Mouse (Mus musculus) neural tube, embryonic 12.5 days (tissue): ENCODE data around the gene Cyb5b. TPM values are rescaled to one million over a fixed set of nuclear protein-coding genes. Genes with fewer than 3 reads are reported as not detected.

Experiments used
- ATAC-seq: fragments of 200-750 bp; cut with Nextera tagmentation; 2 replicates; pipeline ENCODE4 v1.8.0; 2017; ENCODE audit warnings: low read depth, mild to moderate bottlenecking, moderate TSS enrichment, moderate library complexity; ENCODE audit not compliant: low FRiP score
- H3K27ac ChIP-seq: fragments of 300-500 bp; sonication (generic); 2 replicates; pipeline ENCODE4 v1.5.1; 2016
- H3K27me3 ChIP-seq: fragments of 300-500 bp; sonication (generic); replicated peaks from 2 replicates; pipeline ENCODE4 v1.6.1; 2016; ENCODE audit warnings: mild to moderate bottlenecking
- H3K36me3 ChIP-seq: fragments of 300-500 bp; sonication (generic); 2 replicates; pipeline ENCODE4 v1.6.1; 2016; ENCODE audit warnings: mild to moderate bottlenecking
- H3K4me1 ChIP-seq: fragments of 300-500 bp; sonication (generic); 2 replicates; pipeline ENCODE4 v1.6.1; 2016
- H3K4me2 ChIP-seq: fragments of 300-500 bp; sonication (generic); replicated peaks from 2 replicates; pipeline ENCODE4 v1.6.1; 2016; ENCODE audit warnings: mild to moderate bottlenecking
- H3K4me3 ChIP-seq: fragments of 300-500 bp; sonication (generic); 2 replicates; pipeline ENCODE4 v1.5.1; 2016
- H3K9ac ChIP-seq: fragments of 300-500 bp; sonication (generic); 2 replicates; pipeline ENCODE4 v1.6.1; 2016; ENCODE audit warnings: mild to moderate bottlenecking
- H3K9me3 ChIP-seq: fragments of 300-500 bp; sonication (generic); 2 replicates; pipeline ENCODE4 v1.6.1; 2016; ENCODE audit warnings: mild to moderate bottlenecking
- WGBS: fragments of 180-500 bp; shearing (Covaris S2); methylation state at CpG from one replicate; pipeline ENCODE4 v1.1.7; 2016; 5-methylcytosine and 5-hydroxymethylcytosine counted together
- polyA plus RNA-seq: library from polyadenylated mRNA; unstranded; fragments of >200 nt; fragmentation: Nextera tagmentation; extraction: Ambion mirVana; gene quantifications from 2 replicates; pipeline ENCODE4 v1.2.1, GENCODE M21; 2016

The Cyb5b gene
- polyA plus RNA-seq, 1 experiment from 2014 or later = 132 TPM

DNA sequence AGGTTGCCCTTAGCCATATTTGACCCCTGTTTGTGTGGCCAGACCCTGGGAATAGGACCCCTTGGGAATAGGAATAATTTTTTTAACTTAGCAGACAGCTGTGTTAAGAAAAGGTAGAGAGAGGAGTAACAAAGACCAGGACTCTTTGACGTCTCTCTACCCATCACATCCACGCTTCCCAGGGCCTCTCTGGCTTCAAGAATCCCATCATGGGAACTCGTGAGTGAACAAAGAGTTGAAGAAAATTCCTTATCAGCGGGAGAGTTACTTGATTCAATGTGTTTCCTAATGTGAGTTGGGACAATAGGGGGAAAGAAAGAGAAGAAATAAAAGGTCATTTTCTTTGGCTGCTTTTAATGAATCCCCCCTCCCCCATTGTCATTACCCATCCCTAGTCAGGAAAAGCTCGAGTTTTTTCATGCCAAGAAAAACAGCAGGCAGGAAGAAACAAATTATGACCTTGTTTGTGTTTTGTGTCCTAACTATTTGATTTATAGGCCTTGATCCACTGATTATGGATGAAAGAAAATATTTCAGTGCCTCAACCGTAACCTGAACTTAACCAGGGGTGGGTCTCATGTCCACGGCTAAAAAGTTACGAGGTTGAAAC lies 14.3 kb upstream of the Cyb5b start:
- H3K36me3 ChIP-seq = no peaks in the 10 kb centered on the region
- H3K4me1 ChIP-seq = peaks cover 7% of the 10 kb centered on the region; the same call in 1 of the 2 replicates
- H3K9me3 ChIP-seq = no peaks in the 10 kb centered on the region
- no peak overlapping the region for H3K9ac ChIP-seq
- ATAC-seq = no peak
- H3K4me2 ChIP-seq = no peak overlapping the region
- no peak overlapping the region for H3K4me3 ChIP-seq
- H3K27ac ChIP-seq = no peak overlapping the region
- H3K27me3 ChIP-seq = no peaks in the 10 kb centered on the region
- WGBS = 20% methylated on average over 8 of the region's 8 CpGs

DNA sequence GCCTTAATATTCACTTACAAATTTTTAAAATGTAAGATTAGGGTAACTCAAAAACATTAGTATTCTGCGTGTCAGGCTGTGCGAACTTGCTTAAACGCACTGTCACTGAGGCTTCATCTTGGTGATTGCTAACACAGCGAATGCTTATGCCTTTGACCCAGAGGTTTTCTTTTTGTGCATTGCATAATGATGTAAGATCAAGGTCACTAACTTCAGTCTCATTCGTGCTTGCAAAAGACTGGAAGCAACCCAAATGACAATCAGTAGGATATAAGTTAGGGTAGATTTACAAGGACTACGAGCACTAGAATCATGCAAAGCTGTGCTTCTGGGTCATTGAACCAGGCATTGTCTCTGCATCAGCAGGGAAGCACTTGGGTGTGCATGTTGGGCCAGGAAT lies 12.8 kb upstream of the Cyb5b start:
- 76% methylated on average over 6 of the region's 6 CpGs for WGBS

DNA sequence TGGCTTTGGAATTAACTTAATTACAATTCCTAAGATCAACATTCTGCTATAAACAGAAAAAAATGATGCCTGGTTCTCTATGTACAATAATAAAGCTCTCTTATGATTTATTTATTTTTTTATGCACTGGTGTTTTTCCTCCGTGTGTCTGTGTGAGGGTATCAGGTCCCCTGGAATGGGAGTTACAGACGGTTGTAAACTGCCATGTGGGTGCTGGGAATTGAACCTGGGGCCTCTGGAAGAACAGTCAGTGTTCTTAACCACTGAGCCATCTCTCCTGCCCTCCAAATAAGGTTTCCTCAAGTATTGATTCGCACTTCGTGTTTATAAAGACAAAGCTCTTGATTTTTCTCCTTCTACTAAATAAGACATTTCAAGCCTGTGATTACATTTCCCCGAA lies 12.1 kb upstream of the Cyb5b start:
- Histone ChIP-seq H3K4me1 (peaks cover 7% of the 10 kb centered on the region; the same call in 1 of the 2 replicates), H3K4me2 (no peak overlapping the region), H3K27ac (no peak overlapping the region), H3K4me3 (no peak overlapping the region), H3K27me3 (no peaks in the 10 kb centered on the region), H3K36me3 (no peaks in the 10 kb centered on the region), H3K9me3 (no peaks in the 10 kb centered on the region), H3K9ac (no peak overlapping the region)
- 94% methylated on average over 5 of the region's 5 CpGs for WGBS
- ATAC-seq = no peak

More for the DNA sequence above, 12.8 kb upstream of the Cyb5b start:
- H3K27me3 ChIP-seq = no peaks in the 10 kb centered on the region
- no peak overlapping the region for H3K4me3 ChIP-seq
- no peaks in the 10 kb centered on the region for H3K9me3 ChIP-seq
- no peak overlapping the region for H3K4me2 ChIP-seq
- H3K36me3 ChIP-seq = no peaks in the 10 kb centered on the region
- no peak for ATAC-seq
- H3K27ac ChIP-seq = no peak overlapping the region
- H3K4me1 ChIP-seq = peaks cover 7% of the 10 kb centered on the region; the same call in 1 of the 2 replicates
- no peak overlapping the region for H3K9ac ChIP-seq

DNA sequence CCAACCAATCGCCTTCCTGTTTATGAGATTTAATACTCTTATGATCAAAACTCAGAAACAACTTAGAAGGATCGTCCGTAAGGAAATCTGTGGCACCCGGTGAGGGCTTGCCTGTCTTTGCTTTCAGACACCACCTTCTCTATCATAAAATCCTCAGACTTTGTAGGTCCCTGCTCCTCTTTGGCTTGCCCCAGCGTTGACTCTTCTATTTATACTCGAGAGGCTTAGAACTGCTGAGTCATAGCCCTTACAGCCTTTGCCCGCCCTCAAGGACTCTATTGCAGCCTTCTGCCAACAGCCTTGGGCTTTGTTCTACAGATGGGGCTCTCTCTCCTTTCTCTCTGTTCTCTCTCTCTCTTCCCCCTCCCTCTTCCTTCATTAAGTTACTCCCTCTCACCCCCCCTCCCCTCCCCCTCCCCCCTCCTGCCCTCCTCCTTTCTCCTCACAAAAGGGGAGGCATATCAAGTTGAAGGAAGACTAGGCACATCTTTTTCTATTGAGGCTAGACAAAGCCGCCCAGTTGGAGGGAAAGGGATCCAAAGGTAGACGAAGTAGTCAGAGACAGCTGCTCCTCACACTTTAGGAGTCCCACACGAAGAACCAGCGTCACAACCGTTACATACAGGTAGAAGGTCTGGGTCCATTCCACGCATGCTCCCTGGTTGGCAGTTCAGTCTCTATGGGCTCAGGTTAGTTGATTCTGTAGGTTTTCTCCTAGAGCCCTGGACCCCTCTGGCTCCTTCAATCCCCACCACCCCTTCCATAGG lies 10.6 kb upstream of the Cyb5b start:
- no peak for ATAC-seq
- Histone ChIP-seq H3K4me2 (no peak overlapping the region), H3K27ac (no peak overlapping the region), H3K9ac (no peak overlapping the region), H3K36me3 (no peaks in the 10 kb centered on the region), H3K4me3 (no peak overlapping the region), H3K27me3 (no peaks in the 10 kb centered on the region), H3K9me3 (no peaks in the 10 kb centered on the region), H3K4me1 (peaks cover 7% of the 10 kb centered on the region; the same call in 1 of the 2 replicates)
- WGBS = 43% methylated on average over 13 of the region's 13 CpGs

- ATAC-seq = no peak
Observed at GRCm38 (mm10) chr8:107142539-107142938, 7.9 kb upstream of the Cyb5b start.

GRCm38 (mm10) chr8:107143501-107143900 lies 6.9 kb upstream of the Cyb5b start:
- H3K36me3 ChIP-seq = no peaks in the 10 kb centered on the region
- no peak for ATAC-seq
- H3K4me1 ChIP-seq = peaks cover 7% of the 10 kb centered on the region; the same call in 1 of the 2 replicates
- H3K27me3 ChIP-seq = no peaks in the 10 kb centered on the region
- no peak overlapping the region for H3K4me3 ChIP-seq
- no peaks in the 10 kb centered on the region for H3K9me3 ChIP-seq
- no peak overlapping the region for H3K27ac ChIP-seq
- H3K9ac ChIP-seq = no peak overlapping the region
- H3K4me2 ChIP-seq = no peak overlapping the region
- WGBS = 49% methylated on average over 4 of the region's 4 CpGs

More at GRCm38 (mm10) chr8:107142539-107142938, 7.9 kb upstream of the Cyb5b start:
- 90% methylated on average over 4 of the region's 4 CpGs for WGBS
- Histone ChIP-seq H3K27me3 (no peaks in the 10 kb centered on the region), H3K4me1 (peaks cover 7% of the 10 kb centered on the region; the same call in 1 of the 2 replicates), H3K4me3 (no peak overlapping the region), H3K27ac (no peak overlapping the region), H3K36me3 (no peaks in the 10 kb centered on the region), H3K9ac (no peak overlapping the region), H3K9me3 (no peaks in the 10 kb centered on the region), H3K4me2 (no peak overlapping the region)

- Histone ChIP-seq H3K27ac (no peak overlapping the region), H3K9me3 (no peaks in the 10 kb centered on the region), H3K27me3 (no peaks in the 10 kb centered on the region), H3K36me3 (no peaks in the 10 kb centered on the region), H3K9ac (no peak overlapping the region), H3K4me2 (no peak overlapping the region), H3K4me3 (no peak overlapping the region), H3K4me1 (peaks cover 2% of the 10 kb centered on the region)
- no peak for ATAC-seq
Observed at GRCm38 (mm10) chr8:107146186-107146585, 4.3 kb upstream of the Cyb5b start.

DNA sequence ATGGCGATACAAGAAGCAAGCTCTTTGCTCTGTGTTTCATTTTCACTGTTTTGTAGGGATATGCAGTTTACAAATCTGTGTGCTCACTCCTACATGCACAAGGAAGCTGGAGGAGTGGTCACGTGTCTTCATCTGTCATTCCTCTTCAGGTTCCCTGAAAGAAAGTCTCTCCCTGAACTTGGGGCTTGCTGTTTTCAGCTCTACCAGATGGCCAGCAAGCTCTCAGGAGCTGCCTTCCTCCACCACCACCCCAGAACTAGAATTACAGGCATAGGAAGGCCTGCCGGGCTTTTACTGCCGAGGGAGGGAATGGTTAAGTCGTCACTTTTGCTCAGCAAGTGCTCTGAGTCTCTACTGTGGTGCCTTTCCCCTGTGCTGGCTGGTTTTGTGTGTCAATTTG lies 1.6 kb upstream of the Cyb5b start:
- no peak overlapping the region for H3K9ac ChIP-seq
- no peak overlapping the region for H3K4me3 ChIP-seq
- 59% methylated on average over 5 of the region's 5 CpGs for WGBS
- no peaks in the 10 kb centered on the region for H3K9me3 ChIP-seq
- no peak overlapping the region for H3K4me2 ChIP-seq
- H3K4me1 ChIP-seq = peaks cover 6% of the 10 kb centered on the region
- no peak for ATAC-seq
- H3K27ac ChIP-seq = no peak overlapping the region
- H3K27me3 ChIP-seq = no peaks in the 10 kb centered on the region
- peaks cover 11% of the 10 kb centered on the region; the same call in 1 of the 2 replicates for H3K36me3 ChIP-seq

GRCm38 (mm10) chr8:107150057-107150403 lies 410 bp upstream of the Cyb5b start:
- no peaks in the 10 kb centered on the region for H3K27me3 ChIP-seq
- peaks cover 19% of the 10 kb centered on the region for H3K36me3 ChIP-seq
- H3K9me3 ChIP-seq = no peaks in the 10 kb centered on the region
- H3K9ac ChIP-seq = peak overlapping the region; percentile 44; the same call in 1 of the 2 replicates
- peak overlapping the region; percentile 70 for H3K4me2 ChIP-seq
- 19% methylated on average over 6 of the region's 6 CpGs for WGBS
- peak overlapping the region; percentile 50; the same call in 1 of the 2 replicates for H3K27ac ChIP-seq
- ATAC-seq = peak; percentile 67
- peak overlapping the region; percentile 82 for H3K4me3 ChIP-seq
- H3K4me1 ChIP-seq = peaks cover 6% of the 10 kb centered on the region

DNA sequence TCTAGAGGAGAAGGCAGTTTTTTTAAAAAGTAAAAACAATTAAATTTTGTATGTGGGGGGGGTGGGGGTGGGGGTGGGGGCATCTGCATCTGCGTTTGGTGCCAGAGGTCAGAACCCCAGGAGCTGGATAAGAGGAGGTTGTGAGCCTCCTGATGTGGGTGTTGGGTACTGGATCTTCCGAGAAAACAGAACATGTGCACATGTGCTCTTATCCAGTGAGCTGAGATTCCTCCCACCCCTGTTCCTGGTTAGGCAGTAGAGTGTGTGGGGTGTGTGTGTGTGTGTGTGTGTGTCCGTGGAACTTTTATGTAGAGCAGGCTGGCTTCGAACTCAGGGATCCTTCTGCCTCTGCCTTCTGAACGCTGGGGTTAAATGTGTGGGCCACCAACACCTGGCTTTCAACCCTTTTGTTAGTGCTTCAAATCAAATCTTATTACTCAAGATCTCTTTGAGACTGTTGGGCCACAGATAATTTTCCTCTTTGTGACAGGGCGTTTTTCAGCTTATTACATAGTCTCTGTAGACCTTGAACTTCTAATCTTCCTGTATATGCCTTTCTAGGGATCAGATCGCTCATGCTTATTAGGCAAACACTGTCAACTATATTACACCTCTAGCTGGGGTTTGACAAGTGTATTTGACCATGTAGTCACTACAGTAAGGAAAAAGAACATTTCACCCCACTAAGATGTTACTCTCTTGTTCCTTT lies 926 bp downstream of the Cyb5b start:
- WGBS = 79% methylated on average over 7 of the region's 7 CpGs
- Histone ChIP-seq H3K9me3 (no peaks in the 10 kb centered on the region), H3K4me1 (peaks cover 6% of the 10 kb centered on the region), H3K4me3 (peak overlapping the region; percentile 82), H3K27ac (no peak overlapping the region), H3K4me2 (peak overlapping the region; percentile 70), H3K36me3 (peaks cover 30% of the 10 kb centered on the region), H3K9ac (peak overlapping the region; percentile 83), H3K27me3 (no peaks in the 10 kb centered on the region)
- no peak for ATAC-seq

DNA sequence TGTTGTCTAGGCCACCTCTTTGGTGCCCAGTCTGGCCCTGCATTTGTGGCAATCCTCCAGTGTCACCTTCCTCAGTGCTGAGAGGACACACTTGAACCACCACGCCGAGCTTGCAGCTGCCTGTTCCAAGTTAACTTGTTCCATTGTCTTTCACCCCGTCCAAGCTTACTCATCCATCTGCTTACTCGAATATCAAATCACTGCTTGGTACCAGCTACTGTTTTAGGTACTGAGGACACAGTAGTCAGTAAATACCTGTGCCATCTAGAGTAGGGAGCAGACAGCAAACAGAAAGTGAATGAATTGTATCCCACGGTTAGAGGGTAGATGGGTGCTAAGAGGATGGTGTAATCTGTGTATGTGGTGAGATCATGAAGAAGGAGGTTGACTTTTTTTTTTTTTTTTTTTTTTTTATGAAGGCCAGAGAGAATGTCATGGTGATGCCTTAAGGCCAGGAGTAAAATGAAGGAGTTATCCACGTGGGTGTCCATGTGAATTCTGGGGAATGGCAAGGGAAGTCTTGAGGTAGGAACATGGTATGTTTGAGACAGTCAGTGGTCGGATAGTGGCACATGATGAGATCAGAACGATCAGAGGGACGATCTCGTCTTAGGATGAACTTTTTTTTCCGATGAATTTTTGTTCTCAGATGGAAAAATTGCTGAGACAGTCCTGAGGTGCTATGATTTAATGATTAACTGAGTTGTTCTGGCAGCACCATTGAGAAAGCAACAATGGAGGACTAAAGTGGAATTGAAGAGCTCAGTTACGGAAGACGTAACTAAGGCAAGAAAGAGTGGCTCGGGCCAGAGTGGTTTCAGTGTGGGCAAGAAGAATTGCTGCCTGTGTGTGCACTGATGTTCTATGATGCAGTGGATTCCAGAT lies 3.1 kb downstream of the Cyb5b start:
- Histone ChIP-seq H3K27me3 (no peaks in the 10 kb centered on the region), H3K36me3 (peaks cover 36% of the 10 kb centered on the region), H3K9me3 (no peaks in the 10 kb centered on the region), H3K4me1 (peaks cover 6% of the 10 kb centered on the region), H3K27ac (no peak overlapping the region), H3K4me3 (no peak overlapping the region), H3K9ac (no peak overlapping the region), H3K4me2 (no peak overlapping the region)
- 95% methylated on average over 14 of the region's 14 CpGs for WGBS
- no peak for ATAC-seq
